Mouse (Mus musculus) midbrain, embryonic 15.5 days (tissue): ENCODE results near the gene Wnk4. TPM values are rescaled to one million over a fixed set of nuclear protein-coding genes. Genes with fewer than 3 reads are reported as not detected.
A peak's percentile ranks its signal among the peaks of the same experiment; 100 is the strongest.

Experiments used
- ATAC-seq: fragments of 200-750 bp; cut with Nextera tagmentation; replicated peaks from 2 replicates; pipeline ENCODE4 v1.8.0; 2017; ENCODE audit warnings: moderate TSS enrichment
- H3K27ac ChIP-seq: fragments of 300-500 bp; sonication (generic); 2 replicates; pipeline ENCODE4 v1.5.1; 2015; ENCODE audit warnings: mild to moderate bottlenecking, inconsistent platforms
- H3K27me3 ChIP-seq: fragments of 300-500 bp; sonication (generic); replicated peaks from 2 replicates; pipeline ENCODE4 v1.6.1; 2015; ENCODE audit warnings: inconsistent platforms
- H3K36me3 ChIP-seq: fragments of 300-500 bp; sonication (generic); replicated peaks from 2 replicates; pipeline ENCODE4 v1.6.1; 2015; ENCODE audit warnings: inconsistent platforms
- H3K4me1 ChIP-seq: fragments of 300-500 bp; sonication (generic); 2 replicates; pipeline ENCODE4 v1.6.1; 2015; ENCODE audit warnings: inconsistent platforms
- H3K4me2 ChIP-seq: fragments of 300-500 bp; sonication (generic); 2 replicates; pipeline ENCODE4 v1.6.1; 2015; ENCODE audit warnings: inconsistent platforms, mild to moderate bottlenecking, moderate library complexity
- H3K4me3 ChIP-seq: fragments of 300-500 bp; sonication (generic); 2 replicates; pipeline ENCODE4 v1.5.1; 2015; ENCODE audit warnings: mild to moderate bottlenecking, inconsistent platforms
- H3K9ac ChIP-seq: fragments of 300-500 bp; sonication (generic); 2 replicates; pipeline ENCODE4 v1.6.1; 2015; ENCODE audit warnings: mild to moderate bottlenecking, inconsistent platforms
- H3K9me3 ChIP-seq: fragments of 300-500 bp; sonication (generic); 2 replicates; pipeline ENCODE4 v1.6.1; 2016; ENCODE audit warnings: inconsistent platforms
- WGBS: fragments of 180-500 bp; shearing (Covaris S2); methylation state at CpG from one replicate; pipeline ENCODE4 v1.1.7; 2015; ENCODE audit warnings: mixed read lengths; 5-methylcytosine and 5-hydroxymethylcytosine counted together
- polyA plus RNA-seq: library from polyadenylated mRNA; unstranded; fragments of >200 nt; fragmentation: Nextera tagmentation; extraction: Ambion mirVana; gene quantifications from 2 replicates; pipeline ENCODE4 v1.2.1, GENCODE M21; 2015

The Wnk4 gene
- polyA plus RNA-seq, result 7.7 and 10.7 TPM in 2 replicates

GRCm38 (mm10) chr11:101259948-101260825, at the start of gene Wnk4:
TSS of gene Wnk4 (plus strand) at chr11:101260567.
- no peaks in the 10 kb centered on the region for H3K9me3 ChIP-seq
- peaks cover 37% of the 10 kb centered on the region for H3K27me3 ChIP-seq
- H3K36me3 ChIP-seq, result no peaks in the 10 kb centered on the region
- H3K4me3 ChIP-seq, result peak within 1 kb of the TSS; percentile 43
- peak within 1 kb of the TSS; percentile 50 for H3K9ac ChIP-seq
- no peak within 1 kb of the TSS for H3K27ac ChIP-seq
- peaks cover 30% of the 10 kb centered on the region for H3K4me1 ChIP-seq
- peak within 1 kb of the TSS; percentile 95 for H3K4me2 ChIP-seq
- WGBS, result under 1% methylated on average over 35 of the region's 43 CpGs
- ATAC-seq, result peak; percentile 77

- no peak overlapping the region for H3K4me3 ChIP-seq
- no peaks in the 10 kb centered on the region for H3K4me1 ChIP-seq
- no peak overlapping the region for H3K27ac ChIP-seq
- H3K4me2 ChIP-seq, result no peak overlapping the region
- H3K9ac ChIP-seq, result no peak overlapping the region
- H3K27me3 ChIP-seq, result no peaks in the 10 kb centered on the region
- no peaks in the 10 kb centered on the region for H3K9me3 ChIP-seq
- ATAC-seq, result no peak
- peaks cover 17% of the 10 kb centered on the region; the same call in 1 of the 2 replicates for H3K36me3 ChIP-seq
- WGBS, result 39% methylated on average over 3 of the region's 3 CpGs
Measured at GRCm38 (mm10) chr11:101211970-101212369, 48.4 kb upstream of the Wnk4 start.

DNA sequence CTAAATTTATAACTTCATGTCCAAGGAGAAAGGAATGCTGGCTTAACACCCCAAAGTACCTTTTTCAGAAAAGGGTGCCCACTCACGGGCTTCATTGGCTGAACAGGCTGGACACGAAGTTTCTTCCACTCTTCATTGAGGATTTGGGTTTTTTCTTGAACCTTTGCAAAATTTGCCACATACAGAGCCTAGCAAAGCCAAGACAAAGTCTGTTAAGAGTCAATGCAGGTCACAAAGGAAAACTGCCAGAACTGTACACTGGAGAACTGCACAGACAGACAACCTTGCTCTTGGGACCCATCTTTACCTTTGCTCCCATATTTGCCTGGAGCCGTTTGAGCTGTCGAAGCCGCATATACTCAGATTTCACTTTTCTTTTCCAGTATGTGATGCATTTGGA, 43.4 kb upstream of the Wnk4 start:
- no peak for ATAC-seq
- H3K4me3 ChIP-seq, result no peak overlapping the region
- no peak overlapping the region for H3K9ac ChIP-seq
- H3K9me3 ChIP-seq, result no peaks in the 10 kb centered on the region
- peaks cover 14% of the 10 kb centered on the region; the same call in 1 of the 2 replicates for H3K36me3 ChIP-seq
- no peak overlapping the region for H3K27ac ChIP-seq
- no peak overlapping the region for H3K4me2 ChIP-seq
- 92% methylated on average over 5 of the region's 5 CpGs for WGBS
- H3K27me3 ChIP-seq, result no peaks in the 10 kb centered on the region
- H3K4me1 ChIP-seq, result no peaks in the 10 kb centered on the region

GRCm38 (mm10) chr11:101218436-101219055, 41.8 kb upstream of the Wnk4 start:
- WGBS, result 86% methylated on average over 10 of the region's 10 CpGs
- ATAC-seq, result no peak
- Histone ChIP-seq H3K4me2 (no peak overlapping the region), H3K9me3 (no peaks in the 10 kb centered on the region), H3K9ac (no peak overlapping the region), H3K27ac (no peak overlapping the region), H3K4me3 (no peak overlapping the region), H3K4me1 (no peaks in the 10 kb centered on the region), H3K36me3 (peaks cover 13% of the 10 kb centered on the region; the same call in 1 of the 2 replicates), H3K27me3 (no peaks in the 10 kb centered on the region)

DNA sequence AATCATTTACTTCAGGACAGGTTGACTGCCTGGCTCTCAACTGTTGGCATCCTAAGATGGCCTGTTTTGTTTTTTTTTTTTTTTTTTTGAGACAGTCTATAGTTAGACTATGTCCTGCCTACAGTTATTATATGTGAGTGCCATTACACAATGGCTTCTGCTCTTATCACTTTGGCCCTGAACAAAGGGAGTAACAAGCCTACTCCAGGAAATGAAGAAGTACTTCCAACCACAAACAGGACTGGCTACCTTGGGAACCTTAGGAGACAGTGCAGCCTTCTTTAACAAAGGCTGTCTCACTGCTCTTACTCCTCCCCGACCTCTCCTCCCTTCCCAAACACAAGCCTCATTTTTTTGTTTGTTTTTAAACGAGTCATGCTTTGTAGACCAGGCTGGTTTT, 39.5 kb upstream of the Wnk4 start:
- no peak overlapping the region for H3K9ac ChIP-seq
- H3K4me2 ChIP-seq, result no peak overlapping the region
- no peaks in the 10 kb centered on the region for H3K9me3 ChIP-seq
- no peaks in the 10 kb centered on the region for H3K27me3 ChIP-seq
- no peak overlapping the region for H3K27ac ChIP-seq
- 63% methylated on average over 2 of the region's 2 CpGs for WGBS
- H3K4me3 ChIP-seq, result no peak overlapping the region
- ATAC-seq, result no peak
- H3K4me1 ChIP-seq, result peaks cover 7% of the 10 kb centered on the region
- H3K36me3 ChIP-seq, result 0 out of 2 replicates have a peak, but pooled peaks cover 4% of the 10 kb centered on the region

- no peak for ATAC-seq
- Histone ChIP-seq H3K9ac (no peak overlapping the region), H3K27me3 (no peaks in the 10 kb centered on the region), H3K4me3 (no peak overlapping the region), H3K4me2 (no peak overlapping the region), H3K9me3 (no peaks in the 10 kb centered on the region), H3K36me3 (0 out of 2 replicates have a peak, but pooled peaks cover 4% of the 10 kb centered on the region), H3K27ac (no peak overlapping the region), H3K4me1 (peaks cover 7% of the 10 kb centered on the region)
- WGBS, result 91% methylated on average over 8 of the region's 8 CpGs
Measured at GRCm38 (mm10) chr11:101221306-101221986, 38.9 kb upstream of the Wnk4 start.

DNA sequence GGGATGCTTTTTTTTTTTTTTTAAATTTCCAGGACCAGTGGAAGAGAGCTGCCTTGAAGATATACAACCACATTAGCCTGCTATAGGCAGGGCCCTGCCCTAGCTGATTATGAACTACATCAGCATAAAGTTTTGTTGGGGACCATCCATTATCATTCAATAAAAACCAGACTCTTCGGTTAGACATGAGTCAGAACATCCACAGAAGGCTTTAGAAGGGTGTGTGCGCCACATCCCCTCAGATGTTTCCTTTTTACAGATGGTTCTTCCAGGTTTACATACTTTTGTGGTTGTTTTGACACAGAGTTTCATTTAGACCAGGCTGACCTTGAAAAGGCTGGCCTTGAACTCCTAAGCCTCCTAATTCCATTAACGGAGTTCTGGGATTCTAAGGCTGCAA, 36.0 kb upstream of the Wnk4 start:
- no peak overlapping the region for H3K4me3 ChIP-seq
- no peaks in the 10 kb centered on the region for H3K36me3 ChIP-seq
- no peaks in the 10 kb centered on the region for H3K27me3 ChIP-seq
- WGBS, result 93% methylated on average over 3 of the region's 3 CpGs
- H3K27ac ChIP-seq, result no peak overlapping the region
- H3K9ac ChIP-seq, result no peak overlapping the region
- no peak overlapping the region for H3K4me2 ChIP-seq
- H3K4me1 ChIP-seq, result peaks cover 7% of the 10 kb centered on the region
- ATAC-seq, result no peak
- no peaks in the 10 kb centered on the region for H3K9me3 ChIP-seq

GRCm38 (mm10) chr11:101225331-101226064, 34.9 kb upstream of the Wnk4 start:
- Histone ChIP-seq H3K27ac (no peak overlapping the region), H3K4me2 (peak overlapping the region; percentile 86), H3K4me3 (peak overlapping the region; percentile 74), H3K4me1 (peaks cover 7% of the 10 kb centered on the region), H3K9me3 (no peaks in the 10 kb centered on the region), H3K27me3 (0 out of 2 replicates have a peak, but pooled peaks cover 2% of the 10 kb centered on the region), H3K36me3 (no peaks in the 10 kb centered on the region), H3K9ac (peak overlapping the region; percentile 79)
- ATAC-seq, result no peak
- 20% methylated on average over 25 of the region's 25 CpGs for WGBS

DNA sequence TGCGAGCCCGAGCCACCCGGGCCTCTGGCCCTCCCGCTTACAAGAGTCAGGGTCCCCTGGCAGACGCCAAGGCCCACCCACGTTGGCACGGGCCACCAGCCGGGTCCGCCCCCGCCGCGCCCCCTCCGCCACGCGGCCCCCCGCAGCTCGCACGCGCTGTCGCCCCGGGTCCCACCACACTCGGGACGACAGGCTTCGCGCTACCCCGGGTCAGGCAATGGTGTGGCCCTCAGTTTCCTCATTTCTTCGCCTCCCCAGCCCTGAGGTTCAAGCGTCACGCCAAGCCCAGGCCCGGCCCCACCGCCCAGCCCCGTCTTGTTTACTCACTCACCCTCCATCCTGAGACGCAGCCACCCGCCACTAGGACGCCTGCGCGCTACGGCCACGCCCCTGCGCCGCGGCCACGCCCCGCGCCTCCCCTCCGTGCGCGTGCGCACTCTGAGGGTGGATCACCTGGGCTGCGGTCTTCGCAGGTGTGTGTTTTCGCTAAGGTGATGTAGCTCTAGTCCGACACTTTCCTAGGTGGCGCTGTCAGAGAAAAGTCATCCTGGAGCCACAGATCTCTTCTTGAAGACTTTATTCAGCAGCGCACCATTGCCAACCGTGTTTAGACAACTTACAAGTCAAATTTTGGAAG, 34.2 kb upstream of the Wnk4 start, which contains the start of gene Ezh1:
Ezh1 (minus strand) TSS at position 399 of the 637 bp plus-strand sequence.
- ATAC-seq, result peak; percentile 96
- Histone ChIP-seq H3K9ac (peak within 1 kb of the TSS; percentile 79), H3K9me3 (no peaks in the 10 kb centered on the region), H3K4me1 (peaks cover 7% of the 10 kb centered on the region), H3K4me2 (peak within 1 kb of the TSS; percentile 86), H3K27ac (no peak within 1 kb of the TSS; the same call in 1 of the 2 replicates), H3K36me3 (no peaks in the 10 kb centered on the region), H3K4me3 (peak within 1 kb of the TSS; percentile 74), H3K27me3 (0 out of 2 replicates have a peak, but pooled peaks cover 3% of the 10 kb centered on the region)
- 1% methylated on average over 56 of the region's 56 CpGs for WGBS

DNA sequence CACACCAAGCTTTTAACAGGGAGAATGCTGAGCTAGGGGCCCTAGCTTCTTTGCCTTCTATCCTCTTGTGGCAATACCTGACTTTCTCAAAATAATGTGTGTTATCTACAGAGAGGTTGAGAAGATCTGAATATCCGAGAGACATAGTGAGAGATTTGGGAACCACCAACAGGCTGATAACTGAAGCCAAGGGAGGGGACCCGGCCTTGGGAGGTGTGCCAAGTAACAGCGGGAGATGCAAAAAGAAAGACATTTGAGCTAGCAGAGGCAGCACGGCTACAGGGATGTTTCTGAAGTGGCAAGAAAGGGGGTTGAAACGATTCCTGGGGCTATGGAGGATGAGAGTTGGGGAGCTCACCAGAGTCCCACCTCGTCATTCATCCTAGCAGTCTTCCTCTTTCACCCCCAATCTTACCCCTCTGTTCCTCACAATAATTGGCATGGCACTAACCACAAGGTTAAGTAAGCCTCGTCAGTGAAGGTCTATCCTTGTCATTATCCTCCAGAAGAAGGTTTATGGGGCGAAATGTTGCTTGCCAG, 30.9 kb upstream of the Wnk4 start:
- Histone ChIP-seq H3K27me3 (0 out of 2 replicates have a peak, but pooled peaks cover 3% of the 10 kb centered on the region), H3K4me3 (no peak overlapping the region), H3K4me1 (peaks cover 7% of the 10 kb centered on the region), H3K27ac (no peak overlapping the region), H3K4me2 (no peak overlapping the region), H3K9ac (no peak overlapping the region), H3K36me3 (no peaks in the 10 kb centered on the region), H3K9me3 (no peaks in the 10 kb centered on the region)
- WGBS, result 27% methylated on average over 8 of the region's 8 CpGs
- ATAC-seq, result no peak

DNA sequence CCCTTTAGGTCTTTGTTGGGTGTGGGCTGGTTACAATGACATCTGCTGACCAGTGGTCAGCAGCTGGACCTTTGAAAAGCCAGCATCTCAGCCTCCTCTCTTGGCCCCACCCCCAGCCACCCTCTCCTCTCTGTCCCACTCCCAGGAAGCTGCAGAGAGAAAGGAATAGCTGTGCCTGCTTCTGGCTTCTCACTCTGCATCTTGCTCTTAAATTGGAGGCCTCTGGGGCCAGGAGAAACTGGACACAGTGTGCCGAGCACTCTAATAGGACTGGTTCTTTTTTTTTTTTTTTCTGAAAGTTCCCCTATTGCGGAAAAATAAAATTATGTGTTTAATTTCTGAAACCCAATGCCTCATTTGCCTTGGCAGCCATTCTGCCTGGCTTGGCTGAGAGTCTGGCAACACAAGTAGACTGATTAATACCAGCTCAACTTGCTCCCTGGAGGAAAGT, 30.3 kb upstream of the Wnk4 start:
- Histone ChIP-seq H3K4me2 (no peak overlapping the region), H3K27me3 (0 out of 2 replicates have a peak, but pooled peaks cover 3% of the 10 kb centered on the region), H3K9ac (no peak overlapping the region), H3K4me1 (peaks cover 7% of the 10 kb centered on the region), H3K4me3 (no peak overlapping the region), H3K36me3 (no peaks in the 10 kb centered on the region), H3K9me3 (no peaks in the 10 kb centered on the region), H3K27ac (0 out of 2 replicates have a peak overlapping the region, but pooled peaks have one; percentile 21)
- 26% methylated on average over 2 of the region's 2 CpGs for WGBS
- no peak for ATAC-seq
